Mouse (Mus musculus) ES-Bruce4 (cell line): ENCODE measurements around the gene Abca17.

Experiments used
- CTCF ChIP-seq: IDR thresholded peaks from one replicate; pipeline ENCODE4 v1.8.1; 2011; ENCODE audit warnings: low read depth, low read length
- POLR2A ChIP-seq: IDR thresholded peaks from one replicate; pipeline ENCODE4 v1.8.1; 2011; ENCODE audit warnings: low read length; ENCODE audit not compliant: insufficient read depth

DNA sequence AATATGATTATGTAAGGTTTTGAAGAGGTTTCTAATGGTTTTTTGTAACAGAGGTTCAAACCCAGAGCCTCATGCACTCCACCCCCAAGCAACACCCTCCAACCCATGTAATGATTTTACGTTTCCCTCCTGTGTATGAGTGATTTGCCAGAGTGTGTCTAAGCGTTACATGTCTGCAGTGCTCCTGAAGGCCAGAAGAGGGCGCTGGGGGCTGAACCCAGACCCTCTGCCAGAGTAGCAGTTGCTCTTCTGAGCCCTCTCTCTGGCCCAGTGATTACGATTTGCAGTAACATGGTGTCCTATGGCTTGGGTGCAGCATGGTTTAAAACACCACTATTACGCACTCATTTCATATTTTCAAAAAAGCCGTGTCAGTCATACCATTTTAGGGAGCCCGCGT is 40.3 kb upstream of the Abca17 start:
- no peak for TF ChIP-seq POLR2A
- TF ChIP-seq CTCF, result peak; percentile 90
